Mouse (Mus musculus) hindbrain, embryonic 15.5 days (tissue): Measurements from ENCODE around the gene Ttn. TPM values are rescaled to one million over a fixed set of nuclear protein-coding genes. Genes with fewer than 3 reads are reported as not detected.
"Not testable (repeated sequence)": the region's sequence is repeated elsewhere in the genome, so short reads cannot be mapped to it uniquely, and the experiment has no call there.

Experiments used
- ATAC-seq: fragments of 200-750 bp; cut with Nextera tagmentation; 2 replicates; pipeline ENCODE4 v1.8.0; 2017; ENCODE audit warnings: low read depth, moderate number of reproducible peaks, moderate TSS enrichment; ENCODE audit not compliant: low FRiP score
- H3K27ac ChIP-seq: fragments of 300-500 bp; sonication (generic); replicated peaks from 2 replicates; pipeline ENCODE4 v1.5.1; 2015; ENCODE audit warnings: mild to moderate bottlenecking, inconsistent platforms
- H3K27me3 ChIP-seq: fragments of 300-500 bp; sonication (generic); 2 replicates; pipeline ENCODE4 v1.6.1; 2015; ENCODE audit warnings: control low read depth, inconsistent platforms
- H3K36me3 ChIP-seq: fragments of 300-500 bp; sonication (generic); 2 replicates; pipeline ENCODE4 v1.6.1; 2015; ENCODE audit warnings: control low read depth, inconsistent platforms
- H3K4me1 ChIP-seq: fragments of 300-500 bp; sonication (generic); replicated peaks from 2 replicates; pipeline ENCODE4 v1.6.1; 2015; ENCODE audit warnings: control low read depth, inconsistent platforms
- H3K4me2 ChIP-seq: fragments of 300-500 bp; sonication (generic); 2 replicates; pipeline ENCODE4 v1.6.1; 2015; ENCODE audit warnings: moderate library complexity, mild to moderate bottlenecking, inconsistent platforms
- H3K4me3 ChIP-seq: fragments of 300-500 bp; sonication (generic); 2 replicates; pipeline ENCODE4 v1.5.1; 2015; ENCODE audit warnings: mild to moderate bottlenecking, inconsistent platforms
- H3K9ac ChIP-seq: fragments of 300-500 bp; sonication (generic); 2 replicates; pipeline ENCODE4 v1.6.1; 2015; ENCODE audit warnings: inconsistent platforms
- H3K9me3 ChIP-seq: fragments of 300-500 bp; sonication (generic); 2 replicates; pipeline ENCODE4 v1.6.1; 2016; ENCODE audit warnings: control low read depth, inconsistent platforms
- WGBS: fragments of 180-500 bp; shearing (Covaris S2); methylation state at CpG from one replicate; pipeline ENCODE4 v1.1.7; 2015; 5-methylcytosine and 5-hydroxymethylcytosine counted together
- polyA plus RNA-seq: library from polyadenylated mRNA; unstranded; fragments of >200 nt; fragmentation: Nextera tagmentation; extraction: Ambion mirVana; gene quantifications from 2 replicates; pipeline ENCODE4 v1.2.1, GENCODE M21; 2015

The Ttn gene
- 0.30 and 0.77 TPM in 2 replicates for polyA plus RNA-seq

GRCm38 (mm10) chr2:76982391-76983145, at the start of gene Ttn:
Ttn (minus strand) TSS chr2:76982547.
- WGBS, result 89% methylated on average over 18 of the region's 18 CpGs
- no peaks in the 10 kb centered on the region for H3K27me3 ChIP-seq
- H3K9ac ChIP-seq, result no peak within 1 kb of the TSS
- H3K36me3 ChIP-seq, result no peaks in the 10 kb centered on the region
- H3K4me2 ChIP-seq, result no peak within 1 kb of the TSS
- ATAC-seq, result no peak
- H3K27ac ChIP-seq, result no peak within 1 kb of the TSS
- H3K4me3 ChIP-seq, result no peak within 1 kb of the TSS
- no peaks in the 10 kb centered on the region for H3K4me1 ChIP-seq
- H3K9me3 ChIP-seq, result no peaks in the 10 kb centered on the region

- H3K4me2 ChIP-seq, result no peak overlapping the region
- H3K27me3 ChIP-seq, result no peaks in the 10 kb centered on the region
- no peaks in the 10 kb centered on the region for H3K9me3 ChIP-seq
- H3K27ac ChIP-seq, result no peak overlapping the region
- H3K4me1 ChIP-seq, result no peaks in the 10 kb centered on the region
- H3K9ac ChIP-seq, result no peak overlapping the region
- H3K4me3 ChIP-seq, result no peak overlapping the region
- 85% methylated on average over 2 of the region's 2 CpGs for WGBS
- H3K36me3 ChIP-seq, result no peaks in the 10 kb centered on the region
- ATAC-seq, result no peak
Observed at GRCm38 (mm10) chr2:77020649-77021048, 38.3 kb upstream of the Ttn start.

GRCm38 (mm10) chr2:77017735-77018134, 35.4 kb upstream of the Ttn start:
- no peak overlapping the region for H3K4me3 ChIP-seq
- no peak for ATAC-seq
- no peaks in the 10 kb centered on the region for H3K9me3 ChIP-seq
- no peak overlapping the region for H3K9ac ChIP-seq
- no peak overlapping the region for H3K4me2 ChIP-seq
- no peak overlapping the region for H3K27ac ChIP-seq
- H3K4me1 ChIP-seq, result no peaks in the 10 kb centered on the region
- no peaks in the 10 kb centered on the region for H3K36me3 ChIP-seq
- WGBS, result 63% methylated on average over 4 of the region's 4 CpGs
- H3K27me3 ChIP-seq, result no peaks in the 10 kb centered on the region

GRCm38 (mm10) chr2:77013449-77013848, 31.1 kb upstream of the Ttn start:
- ATAC-seq, result not testable (repeated sequence)
- 93% methylated on average over 6 of the region's 6 CpGs for WGBS

GRCm38 (mm10) chr2:77011981-77012380, 29.6 kb upstream of the Ttn start:
- no peak for ATAC-seq
- H3K27me3 ChIP-seq, result no peaks in the 10 kb centered on the region
- no peaks in the 10 kb centered on the region for H3K36me3 ChIP-seq
- H3K9ac ChIP-seq, result no peak overlapping the region
- no peaks in the 10 kb centered on the region for H3K4me1 ChIP-seq
- H3K4me3 ChIP-seq, result no peak overlapping the region
- WGBS, result 61% methylated on average over 5 of the region's 5 CpGs
- H3K4me2 ChIP-seq, result no peak overlapping the region
- no peak overlapping the region for H3K27ac ChIP-seq
- no peaks in the 10 kb centered on the region for H3K9me3 ChIP-seq

More at GRCm38 (mm10) chr2:77013449-77013848, 31.1 kb upstream of the Ttn start:
- H3K4me2 ChIP-seq, H3K27me3 ChIP-seq, H3K9ac ChIP-seq, H3K4me3 ChIP-seq, H3K36me3 ChIP-seq, H3K4me1 ChIP-seq, H3K27ac ChIP-seq, H3K9me3 ChIP-seq: not testable (repeated sequence)

GRCm38 (mm10) chr2:77007015-77007414, 24.7 kb upstream of the Ttn start:
- Histone ChIP-seq H3K4me1 (no peaks in the 10 kb centered on the region), H3K4me2 (no peak overlapping the region), H3K27me3 (no peaks in the 10 kb centered on the region), H3K27ac (no peak overlapping the region), H3K4me3 (no peak overlapping the region), H3K36me3 (no peaks in the 10 kb centered on the region), H3K9me3 (no peaks in the 10 kb centered on the region), H3K9ac (no peak overlapping the region)
- no peak for ATAC-seq
- WGBS, result 58% methylated on average over 7 of the region's 7 CpGs

- no peak overlapping the region for H3K9ac ChIP-seq
- H3K4me1 ChIP-seq, result no peaks in the 10 kb centered on the region
- no peaks in the 10 kb centered on the region for H3K9me3 ChIP-seq
- H3K36me3 ChIP-seq, result no peaks in the 10 kb centered on the region
- WGBS, result 58% methylated on average over 2 of the region's 2 CpGs
- no peak overlapping the region for H3K4me2 ChIP-seq
- H3K27me3 ChIP-seq, result no peaks in the 10 kb centered on the region
- H3K4me3 ChIP-seq, result no peak overlapping the region
- ATAC-seq, result no peak
- H3K27ac ChIP-seq, result no peak overlapping the region
Observed at GRCm38 (mm10) chr2:77003148-77003547, 20.8 kb upstream of the Ttn start.

- H3K36me3 ChIP-seq, result no peaks in the 10 kb centered on the region
- H3K4me3 ChIP-seq, result no peak overlapping the region
- 79% methylated on average over 5 of the region's 5 CpGs for WGBS
- no peaks in the 10 kb centered on the region for H3K27me3 ChIP-seq
- H3K4me1 ChIP-seq, result no peaks in the 10 kb centered on the region
- no peak for ATAC-seq
- H3K4me2 ChIP-seq, result no peak overlapping the region
- H3K9ac ChIP-seq, result no peak overlapping the region
- H3K27ac ChIP-seq, result no peak overlapping the region
- H3K9me3 ChIP-seq, result no peaks in the 10 kb centered on the region
Observed at GRCm38 (mm10) chr2:76998351-76998750, 16.0 kb upstream of the Ttn start.

GRCm38 (mm10) chr2:76992493-76993201, 10.3 kb upstream of the Ttn start:
- H3K4me1 ChIP-seq, result no peaks in the 10 kb centered on the region
- WGBS, result 76% methylated on average over 5 of the region's 5 CpGs
- ATAC-seq, result no peak

GRCm38 (mm10) chr2:76987317-76987716, 5.0 kb upstream of the Ttn start:
- no peaks in the 10 kb centered on the region for H3K27me3 ChIP-seq
- no peaks in the 10 kb centered on the region for H3K9me3 ChIP-seq
- no peaks in the 10 kb centered on the region for H3K4me1 ChIP-seq
- no peak overlapping the region for H3K4me3 ChIP-seq
- no peak for ATAC-seq
- H3K27ac ChIP-seq, result no peak overlapping the region
- no peak overlapping the region for H3K9ac ChIP-seq
- H3K4me2 ChIP-seq, result no peak overlapping the region
- H3K36me3 ChIP-seq, result no peaks in the 10 kb centered on the region
- WGBS, result 95% methylated on average over 4 of the region's 4 CpGs

More at GRCm38 (mm10) chr2:76992493-76993201, 10.3 kb upstream of the Ttn start:
- H3K9ac ChIP-seq, result no peak overlapping the region
- no peak overlapping the region for H3K27ac ChIP-seq
- H3K4me3 ChIP-seq, result no peak overlapping the region
- no peaks in the 10 kb centered on the region for H3K36me3 ChIP-seq
- H3K9me3 ChIP-seq, result no peaks in the 10 kb centered on the region
- no peak overlapping the region for H3K4me2 ChIP-seq
- H3K27me3 ChIP-seq, result no peaks in the 10 kb centered on the region

- no peaks in the 10 kb centered on the region for H3K9me3 ChIP-seq
- no peaks in the 10 kb centered on the region for H3K36me3 ChIP-seq
- H3K27me3 ChIP-seq, result no peaks in the 10 kb centered on the region
- H3K9ac ChIP-seq, result no peak overlapping the region
- no peak overlapping the region for H3K4me3 ChIP-seq
- ATAC-seq, result no peak
- no peak overlapping the region for H3K27ac ChIP-seq
- WGBS, result 77% methylated on average over 5 of the region's 5 CpGs
- H3K4me1 ChIP-seq, result no peaks in the 10 kb centered on the region
- no peak overlapping the region for H3K4me2 ChIP-seq
Observed at GRCm38 (mm10) chr2:76984384-76984783, 2.0 kb upstream of the Ttn start.

- WGBS, result 71% methylated on average over 5 of the region's 5 CpGs
- Histone ChIP-seq H3K9ac (no peak overlapping the region), H3K4me2 (no peak overlapping the region), H3K27me3 (no peaks in the 10 kb centered on the region), H3K27ac (no peak overlapping the region), H3K4me3 (no peak overlapping the region), H3K4me1 (no peaks in the 10 kb centered on the region), H3K36me3 (no peaks in the 10 kb centered on the region), H3K9me3 (no peaks in the 10 kb centered on the region)
- ATAC-seq, result no peak
Observed at GRCm38 (mm10) chr2:76983601-76984000, 1.3 kb upstream of the Ttn start.
